Mouse (Mus musculus) intestine, embryonic 15.5 days (tissue): ENCODE results near the gene Stard3. TPM values are rescaled to one million over a fixed set of nuclear protein-coding genes. Genes with fewer than 3 reads are reported as not detected.

Experiments
- ATAC-seq: fragments of 200-750 bp; cut with Nextera tagmentation; 2 replicates; pipeline ENCODE4 v1.8.0; 2017; ENCODE audit warnings: moderate TSS enrichment, moderate library complexity
- H3K27ac ChIP-seq: fragments of 300-500 bp; sonication (generic); 2 replicates; pipeline ENCODE4 v1.5.1; 2015; ENCODE audit warnings: mild to moderate bottlenecking, inconsistent platforms
- H3K27me3 ChIP-seq: fragments of 300-500 bp; sonication (generic); replicated peaks from 2 replicates; pipeline ENCODE4 v1.6.1; 2015; ENCODE audit warnings: inconsistent platforms
- H3K36me3 ChIP-seq: fragments of 300-500 bp; sonication (generic); 2 replicates; pipeline ENCODE4 v1.6.1; 2015; ENCODE audit warnings: inconsistent platforms
- H3K4me1 ChIP-seq: fragments of 300-500 bp; sonication (generic); replicated peaks from 2 replicates; pipeline ENCODE4 v1.6.1; 2015; ENCODE audit warnings: inconsistent platforms
- H3K4me2 ChIP-seq: fragments of 300-500 bp; sonication (generic); replicated peaks from 2 replicates; pipeline ENCODE4 v1.6.1; 2015; ENCODE audit warnings: mild to moderate bottlenecking, inconsistent platforms
- H3K4me3 ChIP-seq: fragments of 300-500 bp; sonication (generic); replicated peaks from 2 replicates; pipeline ENCODE4 v1.5.1; 2015; ENCODE audit warnings: inconsistent platforms
- H3K9ac ChIP-seq: fragments of 300-500 bp; sonication (generic); 2 replicates; pipeline ENCODE4 v1.6.1; 2015; ENCODE audit warnings: inconsistent platforms
- H3K9me3 ChIP-seq: fragments of 300-500 bp; sonication (generic); 2 replicates; pipeline ENCODE4 v1.6.1; 2016; ENCODE audit warnings: inconsistent platforms
- WGBS: fragments of 180-500 bp; shearing (Covaris S2); methylation state at CpG from one replicate; pipeline ENCODE4 v1.1.7; 2015; 5-methylcytosine and 5-hydroxymethylcytosine counted together
- polyA plus RNA-seq: library from polyadenylated mRNA; unstranded; fragments of >200 nt; fragmentation: Nextera tagmentation; extraction: Ambion mirVana; gene quantifications from 2 replicates; pipeline ENCODE4 v1.2.1, GENCODE M21; 2015

Stard3 gene
- polyA plus RNA-seq, 1 experiment from 2014 or later = 39.7 TPM

GRCm38 (mm10) chr11:98323136-98323866 is 34.9 kb upstream of the Stard3 start:
- no peak for ATAC-seq
- peaks cover 16% of the 10 kb centered on the region for H3K4me1 ChIP-seq
- no peak overlapping the region for H3K27ac ChIP-seq
- H3K9me3 ChIP-seq = no peaks in the 10 kb centered on the region
- peaks cover 99% of the 10 kb centered on the region for H3K27me3 ChIP-seq
- no peak overlapping the region for H3K4me3 ChIP-seq
- H3K9ac ChIP-seq = no peak overlapping the region
- WGBS = 3% methylated on average over 10 of the region's 10 CpGs
- H3K36me3 ChIP-seq = no peaks in the 10 kb centered on the region
- H3K4me2 ChIP-seq = no peak overlapping the region

GRCm38 (mm10) chr11:98323933-98324332 is 34.2 kb upstream of the Stard3 start:
- Histone ChIP-seq H3K9ac (no peak overlapping the region), H3K4me1 (peaks cover 21% of the 10 kb centered on the region), H3K27me3 (peaks cover 99% of the 10 kb centered on the region), H3K27ac (no peak overlapping the region), H3K36me3 (no peaks in the 10 kb centered on the region), H3K9me3 (no peaks in the 10 kb centered on the region), H3K4me3 (no peak overlapping the region), H3K4me2 (no peak overlapping the region)
- WGBS = 2% methylated on average over 9 of the region's 9 CpGs
- ATAC-seq = no peak

- no peak for ATAC-seq
- Histone ChIP-seq H3K9ac (no peak overlapping the region), H3K4me3 (no peak overlapping the region), H3K9me3 (no peaks in the 10 kb centered on the region), H3K27me3 (peaks cover 99% of the 10 kb centered on the region), H3K4me1 (peaks cover 21% of the 10 kb centered on the region), H3K36me3 (no peaks in the 10 kb centered on the region), H3K4me2 (no peak overlapping the region), H3K27ac (no peak overlapping the region)
- WGBS = 6% methylated on average over 14 of the region's 14 CpGs
Observed at GRCm38 (mm10) chr11:98325191-98325820, 32.9 kb upstream of the Stard3 start.

- Histone ChIP-seq H3K9me3 (no peaks in the 10 kb centered on the region), H3K9ac (no peak overlapping the region), H3K36me3 (no peaks in the 10 kb centered on the region), H3K4me3 (no peak overlapping the region), H3K4me1 (peaks cover 21% of the 10 kb centered on the region), H3K27me3 (peaks cover 99% of the 10 kb centered on the region), H3K27ac (no peak overlapping the region), H3K4me2 (no peak overlapping the region)
- no peak for ATAC-seq
- 6% methylated on average over 21 of the region's 22 CpGs for WGBS
Observed at GRCm38 (mm10) chr11:98325821-98326218, 32.3 kb upstream of the Stard3 start.

GRCm38 (mm10) chr11:98326741-98327135 is 31.4 kb upstream of the Stard3 start:
- peaks cover 97% of the 10 kb centered on the region for H3K27me3 ChIP-seq
- H3K9ac ChIP-seq = no peak overlapping the region
- peak overlapping the region; percentile 24; the same call in 1 of the 2 replicates for H3K4me3 ChIP-seq
- 2% methylated on average over 19 of the region's 19 CpGs for WGBS
- H3K4me1 ChIP-seq = peaks cover 21% of the 10 kb centered on the region
- H3K36me3 ChIP-seq = no peaks in the 10 kb centered on the region
- H3K4me2 ChIP-seq = peak overlapping the region; percentile 46; the same call in 1 of the 2 replicates
- no peak overlapping the region for H3K27ac ChIP-seq
- no peak for ATAC-seq
- no peaks in the 10 kb centered on the region for H3K9me3 ChIP-seq

- Histone ChIP-seq H3K4me2 (peak overlapping the region; percentile 46), H3K27me3 (peaks cover 97% of the 10 kb centered on the region), H3K9ac (no peak overlapping the region), H3K4me3 (peak overlapping the region; percentile 24), H3K36me3 (no peaks in the 10 kb centered on the region), H3K27ac (no peak overlapping the region), H3K4me1 (peaks cover 21% of the 10 kb centered on the region), H3K9me3 (no peaks in the 10 kb centered on the region)
- ATAC-seq = 0 out of 2 replicates have a peak, but pooled peaks have one; percentile 36
- under 1% methylated on average over 97 of the region's 97 CpGs for WGBS
Observed at GRCm38 (mm10) chr11:98327136-98328030, 30.8 kb upstream of the Stard3 start.

- Histone ChIP-seq H3K9ac (no peak overlapping the region), H3K4me1 (peaks cover 21% of the 10 kb centered on the region), H3K4me3 (peak overlapping the region; percentile 24), H3K27me3 (peaks cover 96% of the 10 kb centered on the region), H3K4me2 (peak overlapping the region; percentile 46), H3K27ac (no peak overlapping the region), H3K9me3 (no peaks in the 10 kb centered on the region), H3K36me3 (no peaks in the 10 kb centered on the region)
- ATAC-seq = peak; percentile 55; the same call in 1 of the 2 replicates
- WGBS = 1% methylated on average over 30 of the region's 35 CpGs
Observed at GRCm38 (mm10) chr11:98328031-98328370, 30.2 kb upstream of the Stard3 start.

GRCm38 (mm10) chr11:98328371-98329069 is 29.6 kb upstream of the Stard3 start:
- Histone ChIP-seq H3K27me3 (peaks cover 96% of the 10 kb centered on the region), H3K9ac (no peak overlapping the region), H3K27ac (no peak overlapping the region), H3K9me3 (no peaks in the 10 kb centered on the region), H3K4me3 (peak overlapping the region; percentile 24), H3K4me2 (peak overlapping the region; percentile 46), H3K4me1 (peaks cover 21% of the 10 kb centered on the region), H3K36me3 (no peaks in the 10 kb centered on the region)
- WGBS = under 1% methylated on average over 54 of the region's 56 CpGs
- ATAC-seq = peak; percentile 24; the same call in 1 of the 2 replicates

GRCm38 (mm10) chr11:98329081-98329959 is 28.8 kb upstream of the Stard3 start, which contains the start of gene Neurod2:
Gene Neurod2, minus strand, starts transcription at chr11:98329648.
- 3% methylated on average over 38 of the region's 38 CpGs for WGBS
- Histone ChIP-seq H3K9me3 (no peaks in the 10 kb centered on the region), H3K27ac (no peak within 1 kb of the TSS), H3K4me1 (peaks cover 24% of the 10 kb centered on the region), H3K27me3 (peaks cover 96% of the 10 kb centered on the region), H3K36me3 (no peaks in the 10 kb centered on the region), H3K4me2 (peak within 1 kb of the TSS; percentile 46), H3K9ac (no peak within 1 kb of the TSS), H3K4me3 (peak within 1 kb of the TSS; percentile 24; the same call in 1 of the 2 replicates)
- ATAC-seq = no peak

GRCm38 (mm10) chr11:98329960-98330744 is 28.0 kb upstream of the Stard3 start:
- H3K4me1 ChIP-seq = peaks cover 31% of the 10 kb centered on the region
- no peaks in the 10 kb centered on the region for H3K36me3 ChIP-seq
- H3K9me3 ChIP-seq = no peaks in the 10 kb centered on the region
- H3K4me3 ChIP-seq = no peak overlapping the region
- peaks cover 96% of the 10 kb centered on the region for H3K27me3 ChIP-seq
- no peak overlapping the region for H3K9ac ChIP-seq
- no peak overlapping the region for H3K27ac ChIP-seq
- 33% methylated on average over 9 of the region's 9 CpGs for WGBS
- no peak overlapping the region for H3K4me2 ChIP-seq
- no peak for ATAC-seq
